Mouse (Mus musculus) megakaryocyte, embryonic 14.5 days (primary cell): ENCODE measurements around the gene Tlr3. TPM values are rescaled to one million over a fixed set of nuclear protein-coding genes. Genes with fewer than 3 reads are reported as not detected.
A peak's percentile ranks its signal among the peaks of the same experiment; 100 is the strongest.

Experiments used
- H3K27me3 ChIP-seq: replicated peaks from 2 replicates; pipeline ENCODE3; 2012; ENCODE audit warnings: inconsistent platforms
- H3K36me3 ChIP-seq: replicated peaks from 2 replicates; pipeline ENCODE3; 2012; ENCODE audit warnings: low read length, inconsistent platforms, mixed read lengths
- H3K4me1 ChIP-seq: 2 replicates; pipeline ENCODE4 v1.6.1; 2012; ENCODE audit warnings: inconsistent platforms
- H3K4me3 ChIP-seq: replicated peaks from 2 replicates; pipeline ENCODE3; 2012; ENCODE audit warnings: moderate library complexity, mild to moderate bottlenecking, inconsistent platforms
- H3K9me3 ChIP-seq: 2 replicates; pipeline ENCODE4 v1.6.1; 2012; ENCODE audit warnings: inconsistent platforms
- FLI1 ChIP-seq: IDR thresholded peaks from 2 replicates; pipeline ENCODE4 v1.6.1; 2012; ENCODE audit warnings: low read length, inconsistent platforms, mixed read lengths
- GATA1 ChIP-seq: IDR thresholded peaks from 3 replicates; pipeline ENCODE4 v1.6.1; 2012; ENCODE audit warnings: mixed read lengths, low read length, inconsistent platforms, borderline replicate concordance
- polyA plus RNA-seq: library from polyadenylated mRNA; stranded (reverse); fragments of >175 nt; gene quantifications from 2 replicates; pipeline ENCODE4 v1.2.3, GENCODE M21; 2012; ENCODE audit warnings: low replicate concordance; ENCODE audit not compliant: insufficient read depth

Tlr3 gene
- not detected in 2 replicates for polyA plus RNA-seq

DNA sequence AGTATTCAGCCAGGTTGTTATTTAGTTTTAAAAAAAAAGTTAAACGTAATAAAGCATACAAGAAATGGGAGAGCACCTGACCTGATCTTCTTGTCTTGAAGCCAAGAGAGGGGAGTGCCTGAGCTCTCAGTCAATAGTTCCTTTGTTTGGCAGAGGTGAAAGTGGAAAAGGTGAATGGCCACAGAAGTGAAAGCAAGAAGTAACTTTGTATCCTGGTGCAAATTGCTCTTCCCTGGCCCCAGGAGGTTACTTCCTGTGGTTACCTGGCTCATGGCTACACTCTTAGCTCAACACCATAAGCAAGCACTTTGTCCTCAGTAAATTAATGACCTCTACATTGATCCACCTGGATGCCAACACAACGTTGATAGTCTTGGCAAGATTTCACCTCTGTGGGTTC is at the start of gene Tlr3:
Gene Tlr3, minus strand, starts transcription at position 199 of the 400 bp plus-strand sequence.
- Histone ChIP-seq H3K27me3 (no peaks in the 10 kb centered on the region), H3K9me3 (no peaks in the 10 kb centered on the region), H3K4me3 (peak within 1 kb of the TSS; percentile 94), H3K4me1 (peaks cover 18% of the 10 kb centered on the region), H3K36me3 (no peaks in the 10 kb centered on the region)
- TF ChIP-seq FLI1: no peak

DNA sequence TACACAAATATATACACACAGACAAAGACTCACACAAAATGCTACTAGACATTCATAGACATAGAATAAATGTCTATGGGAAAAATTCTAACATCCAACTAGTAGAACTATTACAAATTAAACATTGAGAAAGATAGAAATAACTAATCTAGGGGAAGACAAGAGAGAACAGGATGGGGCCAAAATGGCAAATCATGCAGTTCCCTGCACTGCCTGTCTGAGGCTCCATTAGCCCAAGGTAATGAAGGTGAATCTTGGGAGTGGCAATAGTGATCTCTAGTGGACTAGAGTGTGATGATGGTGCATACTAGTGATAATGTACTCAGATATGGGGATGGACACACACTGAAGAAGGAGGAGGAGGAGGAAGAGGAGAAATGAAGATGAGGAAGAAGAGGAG is 47.0 kb upstream of the Tlr3 start:
- H3K27me3 ChIP-seq: no peaks in the 10 kb centered on the region
- H3K4me3 ChIP-seq: no peak overlapping the region
- TF ChIP-seq GATA1: no peak
- TF ChIP-seq FLI1: no peak
- no peaks in the 10 kb centered on the region for H3K4me1 ChIP-seq
- H3K36me3 ChIP-seq: no peaks in the 10 kb centered on the region
- 0 out of 2 replicates have a peak, but pooled peaks cover 4% of the 10 kb centered on the region for H3K9me3 ChIP-seq

DNA sequence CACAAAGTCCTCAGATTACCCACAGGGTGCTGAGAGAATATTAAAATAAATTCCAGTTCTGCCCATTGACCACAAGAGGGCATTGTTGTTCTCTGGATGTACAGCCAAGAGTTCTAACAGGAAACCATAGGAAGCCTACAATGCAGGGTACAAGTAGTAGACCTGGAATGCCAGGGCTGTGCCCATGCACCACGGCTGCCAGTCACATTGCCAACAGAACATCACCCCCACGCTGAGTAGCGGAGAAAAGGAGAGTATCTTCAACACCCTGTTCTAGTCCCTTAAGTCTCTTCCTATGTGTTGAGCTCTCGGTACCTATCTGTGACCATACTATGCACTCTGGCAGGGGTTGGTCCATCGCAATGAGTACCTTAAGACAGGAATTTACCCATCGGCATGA is 43.5 kb upstream of the Tlr3 start:
- Histone ChIP-seq H3K4me3 (no peak overlapping the region), H3K9me3 (0 out of 2 replicates have a peak, but pooled peaks cover 4% of the 10 kb centered on the region)
- no peak for TF ChIP-seq GATA1
- no peak for TF ChIP-seq FLI1

DNA sequence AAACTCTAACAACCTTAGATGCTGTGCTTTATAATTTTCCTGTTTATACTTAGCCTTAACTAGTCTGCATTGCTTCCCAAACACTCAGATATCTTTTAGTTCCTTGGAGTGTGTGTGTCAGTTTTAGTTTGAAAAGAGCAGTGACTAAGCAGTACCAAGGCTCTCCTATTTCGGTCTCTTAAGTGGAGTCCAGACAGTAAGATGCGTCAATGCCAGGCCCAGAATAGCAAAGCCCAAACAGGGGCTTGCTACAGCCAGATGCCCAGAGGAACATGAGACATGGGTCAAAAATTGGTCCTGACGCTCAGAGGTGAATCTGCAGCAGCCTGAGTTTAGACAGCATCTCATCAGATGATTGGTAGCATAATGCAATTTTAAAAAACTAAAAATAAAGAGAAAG is 41.2 kb upstream of the Tlr3 start:
- no peak overlapping the region for H3K4me3 ChIP-seq
- no peaks in the 10 kb centered on the region for H3K27me3 ChIP-seq
- no peaks in the 10 kb centered on the region for H3K4me1 ChIP-seq
- peaks cover 6% of the 10 kb centered on the region; the same call in 1 of the 2 replicates for H3K9me3 ChIP-seq
- H3K36me3 ChIP-seq: no peaks in the 10 kb centered on the region
- no peak for TF ChIP-seq GATA1
- no peak for TF ChIP-seq FLI1

More for the DNA sequence above, 43.5 kb upstream of the Tlr3 start:
- no peaks in the 10 kb centered on the region for H3K27me3 ChIP-seq
- H3K4me1 ChIP-seq: no peaks in the 10 kb centered on the region
- H3K36me3 ChIP-seq: no peaks in the 10 kb centered on the region

DNA sequence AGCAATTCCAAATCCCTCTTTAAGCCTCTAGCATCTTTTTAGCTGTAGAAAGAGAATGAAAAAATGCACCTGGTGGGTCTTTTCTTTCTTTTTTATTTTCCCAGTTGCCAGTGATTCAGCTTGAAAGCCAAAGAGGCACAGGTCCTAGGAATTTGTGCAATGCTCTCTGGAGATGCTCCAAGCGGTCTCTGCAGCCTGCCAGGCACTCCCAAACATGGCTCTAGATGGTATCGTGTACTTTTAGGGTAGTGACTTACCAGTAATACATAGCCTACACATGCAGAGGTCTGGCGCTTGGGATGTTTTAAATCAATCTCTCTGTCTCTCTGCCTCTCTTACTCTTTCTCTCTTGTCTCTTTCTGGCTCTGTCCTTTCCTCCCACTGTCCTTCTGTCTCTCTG is 38.0 kb upstream of the Tlr3 start:
- Histone ChIP-seq H3K4me3 (no peak overlapping the region), H3K36me3 (no peaks in the 10 kb centered on the region), H3K27me3 (no peaks in the 10 kb centered on the region), H3K9me3 (peaks cover 6% of the 10 kb centered on the region; the same call in 1 of the 2 replicates), H3K4me1 (no peaks in the 10 kb centered on the region)
- TF ChIP-seq GATA1 (no peak), FLI1 (no peak)

DNA sequence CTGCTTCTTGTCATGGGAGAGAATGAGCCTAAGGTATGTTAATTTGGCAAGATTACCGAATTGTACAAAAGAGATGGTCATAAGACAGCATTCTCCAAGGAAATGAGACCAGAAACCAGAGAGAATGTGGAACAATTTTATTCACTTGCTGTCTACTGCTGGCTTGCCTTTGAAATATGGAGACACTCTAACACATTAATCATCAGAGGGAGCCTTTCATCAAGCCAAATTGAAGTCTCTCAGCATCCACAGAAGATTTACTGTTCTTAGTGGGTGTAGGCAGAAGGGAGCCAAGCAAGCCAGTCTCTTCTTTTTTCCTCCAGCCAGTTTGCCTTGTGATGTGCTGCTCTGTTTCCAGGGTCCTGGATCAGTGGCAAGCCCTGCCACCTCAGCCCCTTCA is 37.4 kb upstream of the Tlr3 start:
- Histone ChIP-seq H3K4me3 (no peak overlapping the region), H3K4me1 (no peaks in the 10 kb centered on the region), H3K9me3 (peaks cover 6% of the 10 kb centered on the region; the same call in 1 of the 2 replicates), H3K36me3 (no peaks in the 10 kb centered on the region), H3K27me3 (no peaks in the 10 kb centered on the region)
- no peak for TF ChIP-seq GATA1

DNA sequence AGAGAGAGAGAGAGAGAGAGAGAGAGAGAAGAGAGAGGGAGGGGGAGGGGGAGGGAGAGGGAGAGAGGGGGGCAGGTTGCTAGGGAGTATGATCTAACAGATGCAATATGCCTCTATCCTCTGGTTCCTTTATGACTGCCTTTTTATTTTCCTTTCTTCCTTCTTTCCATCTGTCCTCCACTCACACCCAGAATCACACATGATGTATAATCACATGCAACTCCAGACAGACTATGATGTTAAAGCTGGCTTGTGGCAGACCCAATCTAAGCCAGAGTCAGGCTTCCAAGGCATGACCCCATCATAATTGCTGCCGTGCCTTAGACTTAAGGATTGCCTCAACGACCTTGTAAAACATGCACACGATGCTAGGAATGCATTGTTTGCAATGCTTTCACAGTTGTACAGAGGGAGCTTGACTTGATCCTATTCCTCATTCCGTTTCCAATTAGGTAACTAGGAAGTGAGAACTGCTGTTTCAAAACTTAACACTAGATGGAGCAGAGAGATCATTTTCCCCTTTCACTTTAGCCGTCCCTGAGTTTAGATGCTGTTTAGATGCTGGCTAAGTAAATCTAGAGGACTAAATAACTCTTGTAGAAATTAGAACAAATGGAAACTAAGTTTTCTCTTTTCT is 28.1 kb upstream of the Tlr3 start:
- Histone ChIP-seq H3K27me3 (no peaks in the 10 kb centered on the region), H3K9me3 (peaks cover 5% of the 10 kb centered on the region; the same call in 1 of the 2 replicates), H3K36me3 (no peaks in the 10 kb centered on the region), H3K4me3 (peak overlapping the region; percentile 76), H3K4me1 (peaks cover 9% of the 10 kb centered on the region; the same call in 1 of the 2 replicates)
- TF ChIP-seq FLI1 (no peak), GATA1 (no peak)

DNA sequence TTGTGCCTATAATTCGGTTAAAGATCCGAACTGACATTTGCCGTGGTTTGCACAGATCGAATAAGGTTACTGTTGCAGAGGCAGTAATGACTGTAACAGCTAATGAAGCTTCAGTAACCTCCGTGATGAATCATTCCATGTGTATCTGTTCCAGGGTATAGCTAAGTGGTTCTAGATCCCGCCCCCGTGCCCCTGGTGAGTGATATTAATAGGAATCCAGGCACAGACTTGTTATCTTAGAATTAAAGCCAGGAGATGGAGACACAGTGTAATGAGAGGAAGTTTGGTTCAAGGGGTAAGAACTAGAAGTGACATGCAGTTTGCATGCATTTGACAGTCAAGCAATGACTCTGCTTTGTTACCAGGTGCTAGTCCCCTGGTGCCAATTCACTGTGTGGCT is 9.3 kb upstream of the Tlr3 start:
- no peaks in the 10 kb centered on the region for H3K36me3 ChIP-seq
- H3K4me1 ChIP-seq: peaks cover under 1% of the 10 kb centered on the region
- H3K4me3 ChIP-seq: no peak overlapping the region
- TF ChIP-seq FLI1 (no peak), GATA1 (no peak)
- no peaks in the 10 kb centered on the region for H3K9me3 ChIP-seq
- no peaks in the 10 kb centered on the region for H3K27me3 ChIP-seq

DNA sequence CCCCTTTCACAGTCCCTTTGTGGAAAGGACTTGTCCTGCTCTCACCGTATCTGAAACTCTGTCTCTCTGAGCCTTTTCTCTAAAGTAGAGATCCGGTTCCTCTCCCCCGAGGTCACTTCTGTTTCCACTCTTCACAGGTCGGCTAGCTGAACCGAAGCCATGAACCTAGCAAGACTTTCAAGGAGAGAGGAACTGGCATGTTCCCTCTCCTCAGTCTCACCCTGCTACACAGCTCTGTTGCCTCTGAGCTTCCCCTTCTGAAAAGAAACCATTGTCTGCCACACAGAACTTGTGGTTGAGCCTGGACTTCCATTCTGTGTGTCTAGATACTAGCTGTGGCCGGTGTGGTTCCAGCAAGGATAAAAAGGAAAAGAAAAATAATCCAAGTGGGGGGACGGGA is 4.1 kb upstream of the Tlr3 start:
- no peaks in the 10 kb centered on the region for H3K9me3 ChIP-seq
- H3K36me3 ChIP-seq: no peaks in the 10 kb centered on the region
- no peaks in the 10 kb centered on the region for H3K27me3 ChIP-seq
- H3K4me1 ChIP-seq: peaks cover 18% of the 10 kb centered on the region
- TF ChIP-seq FLI1 (no peak), GATA1 (no peak)
- H3K4me3 ChIP-seq: peak overlapping the region; percentile 71

DNA sequence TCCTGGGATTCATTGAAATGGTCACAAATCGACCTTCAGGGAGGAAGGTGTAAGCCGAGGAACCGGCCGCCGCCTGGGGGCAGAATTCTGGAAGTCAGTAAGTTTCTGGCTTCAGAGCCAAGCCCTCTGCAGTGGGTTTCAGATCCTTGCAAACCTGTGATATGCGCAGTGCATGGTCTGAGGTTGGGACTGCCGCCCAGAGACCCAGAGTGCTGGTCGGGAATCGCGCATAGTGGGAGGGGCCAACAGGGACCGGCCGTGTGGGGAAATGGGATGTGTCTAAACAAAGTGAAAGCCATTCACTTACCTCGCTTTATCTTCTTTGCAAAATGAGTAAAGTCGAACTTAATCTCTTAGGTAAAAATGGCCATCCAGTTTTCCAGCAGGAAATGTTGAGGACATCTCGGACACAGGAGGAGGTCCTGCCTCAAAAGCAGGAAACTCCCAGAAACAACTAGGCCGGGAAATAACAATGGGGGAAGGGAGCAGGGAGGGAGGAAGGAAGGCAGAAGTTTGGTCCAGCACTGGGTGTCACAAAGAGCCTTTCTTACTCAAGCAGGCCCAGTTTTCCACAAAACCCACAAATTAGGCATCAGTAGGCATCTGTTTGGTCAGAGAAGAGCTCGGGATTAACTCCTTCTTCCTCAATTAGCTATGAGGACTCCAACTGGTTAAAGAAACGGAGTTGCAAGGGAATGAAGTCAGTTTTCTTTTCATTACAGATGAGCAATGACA is 567 bp downstream of the Tlr3 start:
- peak overlapping the region; percentile 94 for H3K4me3 ChIP-seq
- no peaks in the 10 kb centered on the region for H3K27me3 ChIP-seq
- no peaks in the 10 kb centered on the region for H3K36me3 ChIP-seq
- peaks cover 18% of the 10 kb centered on the region for H3K4me1 ChIP-seq
- no peak for TF ChIP-seq GATA1
- no peak for TF ChIP-seq FLI1
- H3K9me3 ChIP-seq: no peaks in the 10 kb centered on the region

DNA sequence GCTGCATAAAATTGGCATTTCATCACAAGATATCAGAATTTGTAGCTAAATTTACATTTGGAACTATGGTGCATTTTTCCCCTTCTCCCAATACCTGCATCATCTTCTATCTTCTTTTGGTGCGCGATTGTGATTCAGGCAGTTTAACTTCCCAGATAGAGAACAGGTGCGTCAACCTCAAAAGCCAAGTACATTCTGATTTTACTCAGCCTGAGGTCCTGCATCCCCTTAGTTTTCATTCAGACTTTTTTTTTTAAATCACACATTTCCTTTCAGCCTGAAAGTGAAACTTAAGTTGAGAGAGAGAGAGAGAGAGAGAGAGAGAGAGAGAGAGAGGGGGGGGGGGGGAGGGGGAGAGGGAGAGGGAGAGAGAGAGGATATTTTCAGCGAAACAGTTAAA is 1.2 kb downstream of the Tlr3 start:
- Histone ChIP-seq H3K36me3 (no peaks in the 10 kb centered on the region), H3K27me3 (no peaks in the 10 kb centered on the region), H3K4me3 (peak overlapping the region; percentile 94), H3K4me1 (peaks cover 13% of the 10 kb centered on the region), H3K9me3 (no peaks in the 10 kb centered on the region)
- no peak for TF ChIP-seq GATA1
- no peak for TF ChIP-seq FLI1
